Mouse (Mus musculus) bone marrow, adult 2 months (tissue): ENCODE measurements around the gene Agps. TPM values are rescaled to one million over a fixed set of nuclear protein-coding genes. Genes with fewer than 3 reads are reported as not detected.
"Not testable (repeated sequence)": the region's sequence is repeated elsewhere in the genome, so short reads cannot be mapped to it uniquely, and the experiment has no call there.

Experiments
- H3K27ac ChIP-seq: fragments of 200-500 bp; 2 replicates; pipeline ENCODE4 v1.5.1; 2012; ENCODE audit warnings: low read depth, mild to moderate bottlenecking, control low read depth, inconsistent platforms, low read length; ENCODE audit not compliant: control insufficient read depth, poor library complexity, insufficient read depth
- H3K4me1 ChIP-seq: fragments of 200-500 bp; 2 replicates; pipeline ENCODE4 v1.6.1; 2011; ENCODE audit warnings: low read length; ENCODE audit not compliant: control insufficient read depth, insufficient read depth
- H3K4me3 ChIP-seq: fragments of 200-500 bp; replicated peaks from 2 replicates; pipeline ENCODE3; 2011; ENCODE audit warnings: mild to moderate bottlenecking, low read depth, low read length, control low read depth; ENCODE audit not compliant: control insufficient read depth
- CTCF ChIP-seq: fragments of 200-500 bp; IDR thresholded peaks from 2 replicates; pipeline ENCODE4 v1.5.1; 2011; ENCODE audit warnings: low read length, control low read depth; ENCODE audit not compliant: control insufficient read depth, insufficient read depth
- POLR2A ChIP-seq: fragments of 200-500 bp; IDR thresholded peaks from 2 replicates; pipeline ENCODE4 v1.6.1; 2011; ENCODE audit warnings: low read depth, mild to moderate bottlenecking, control low read depth, low read length, borderline replicate concordance; ENCODE audit not compliant: control insufficient read depth
- WGBS: fragments of 180-500 bp; shearing (Covaris S2); methylation state at CpG from one replicate; pipeline ENCODE4 v1.1.7; 2018; 5-methylcytosine and 5-hydroxymethylcytosine counted together
- polyA plus RNA-seq: library from polyadenylated mRNA; stranded (reverse); fragments of >200 nt; gene quantifications from 2 replicates; pipeline ENCODE4 v1.2.4, GENCODE M21; 2011; ENCODE audit warnings: low replicate concordance; ENCODE audit not compliant: missing spikeins, insufficient read depth, insufficient read length

Gene Agps
- polyA plus RNA-seq, 1 experiment: 14.3 TPM

DNA sequence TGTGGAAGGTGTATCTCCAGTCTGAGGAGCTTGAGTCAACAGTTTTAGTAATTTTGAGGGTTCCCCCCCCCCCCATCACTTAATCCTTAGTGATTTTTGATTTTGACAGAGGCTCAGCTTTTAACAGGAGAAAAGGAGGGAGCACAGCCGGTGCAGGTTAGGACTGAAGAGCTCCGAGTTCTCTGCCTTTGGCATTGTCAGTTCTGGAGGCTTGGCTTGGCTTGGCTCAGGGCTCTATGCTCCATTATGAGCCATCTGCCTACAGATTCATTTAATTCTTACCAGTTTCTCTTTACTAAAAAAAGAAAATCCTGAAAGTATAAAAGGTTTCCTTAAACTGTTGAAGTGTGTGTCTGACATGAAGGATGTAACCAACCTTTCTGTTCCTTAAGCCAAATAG is 97.2 kb downstream of the Agps start:
- TF ChIP-seq CTCF (no peak), POLR2A (no peak)
- 90% methylated on average over 2 of the region's 2 CpGs for WGBS
- H3K4me1 ChIP-seq: no peaks in the 10 kb centered on the region
- no peak overlapping the region for H3K4me3 ChIP-seq
- H3K27ac ChIP-seq: no peak overlapping the region

DNA sequence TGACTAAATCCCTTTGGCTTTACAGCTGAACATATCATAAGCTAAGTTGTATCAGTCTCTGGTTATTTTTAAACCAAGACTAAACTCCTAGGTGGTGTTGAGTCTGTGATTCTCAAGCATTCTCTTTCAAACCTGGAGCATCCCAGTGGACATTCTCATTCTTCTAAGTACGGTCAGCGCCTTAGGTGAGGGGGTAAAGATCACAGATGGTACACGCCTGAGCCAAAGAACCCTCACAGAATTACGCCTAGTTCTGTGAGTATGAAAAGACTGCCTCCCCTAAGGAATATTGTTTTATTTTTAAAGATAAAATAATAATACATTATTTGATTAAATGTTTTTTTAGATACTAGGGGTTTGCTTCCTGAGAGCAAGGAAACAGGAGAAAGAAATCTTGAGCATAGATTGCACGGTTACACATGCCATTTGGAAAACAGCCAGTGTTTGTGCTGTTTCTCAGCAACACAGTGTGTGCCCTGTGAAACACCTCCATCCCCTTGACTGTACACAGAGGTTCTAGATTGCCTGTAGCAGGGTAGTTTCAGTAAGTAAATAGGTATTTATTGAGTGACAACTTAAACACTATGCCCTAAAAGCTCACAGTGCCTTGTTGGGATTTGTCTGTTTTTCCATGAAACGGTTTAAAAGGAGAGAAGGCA is 97.9 kb downstream of the Agps start:
- 93% methylated on average over 6 of the region's 6 CpGs for WGBS
- TF ChIP-seq CTCF (no peak), POLR2A (no peak)
- Histone ChIP-seq H3K4me3 (no peak overlapping the region), H3K4me1 (no peaks in the 10 kb centered on the region), H3K27ac (no peak overlapping the region)

DNA sequence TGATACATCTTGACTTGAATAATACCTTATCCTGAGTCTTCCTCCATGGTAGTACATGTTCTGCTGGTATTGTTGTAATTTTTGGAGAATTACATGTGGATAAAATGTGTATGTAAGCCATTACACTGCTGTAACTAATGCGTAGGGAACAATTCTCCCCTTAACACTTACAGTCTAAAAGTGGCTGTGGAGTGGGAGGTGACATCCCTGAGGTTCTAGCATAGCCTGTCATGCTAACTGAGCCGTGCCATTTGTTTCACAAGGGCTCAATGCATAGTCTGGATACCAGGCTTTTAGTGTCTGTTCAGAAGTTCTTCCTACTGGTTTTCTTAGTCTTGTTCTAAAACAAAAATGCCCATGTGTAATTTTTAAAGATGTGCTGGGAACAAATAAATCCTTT is 99.0 kb downstream of the Agps start:
- no peaks in the 10 kb centered on the region for H3K4me1 ChIP-seq
- no peak overlapping the region for H3K27ac ChIP-seq
- TF ChIP-seq POLR2A: no peak
- TF ChIP-seq CTCF: no peak
- H3K4me3 ChIP-seq: no peak overlapping the region
- 88% methylated on average over 2 of the region's 2 CpGs for WGBS

DNA sequence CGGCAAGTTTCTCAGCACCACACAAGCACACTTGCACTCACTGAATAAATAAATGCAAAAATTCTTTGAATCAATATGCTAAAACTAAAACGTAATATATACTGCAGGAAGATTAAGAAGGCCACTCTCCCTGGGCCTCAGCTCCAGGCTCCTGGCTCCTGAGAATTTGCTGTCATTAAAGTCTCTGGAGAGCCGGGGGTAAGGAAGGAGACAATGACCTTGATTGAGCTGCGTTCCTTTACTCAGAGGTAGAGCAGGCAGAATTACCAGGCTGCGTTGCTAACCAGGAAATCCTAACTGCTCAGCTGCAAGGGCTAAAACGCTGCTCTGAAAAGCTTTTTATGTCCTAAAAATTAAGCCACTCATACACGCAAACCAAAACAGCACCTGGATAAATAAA is 101.6 kb downstream of the Agps start:
- H3K27ac ChIP-seq: no peak overlapping the region
- no peaks in the 10 kb centered on the region; the same call in 1 of the 2 replicates for H3K4me1 ChIP-seq
- H3K4me3 ChIP-seq: no peak overlapping the region
- no peak for TF ChIP-seq POLR2A
- TF ChIP-seq CTCF: no peak
- 69% methylated on average over 7 of the region's 7 CpGs for WGBS

DNA sequence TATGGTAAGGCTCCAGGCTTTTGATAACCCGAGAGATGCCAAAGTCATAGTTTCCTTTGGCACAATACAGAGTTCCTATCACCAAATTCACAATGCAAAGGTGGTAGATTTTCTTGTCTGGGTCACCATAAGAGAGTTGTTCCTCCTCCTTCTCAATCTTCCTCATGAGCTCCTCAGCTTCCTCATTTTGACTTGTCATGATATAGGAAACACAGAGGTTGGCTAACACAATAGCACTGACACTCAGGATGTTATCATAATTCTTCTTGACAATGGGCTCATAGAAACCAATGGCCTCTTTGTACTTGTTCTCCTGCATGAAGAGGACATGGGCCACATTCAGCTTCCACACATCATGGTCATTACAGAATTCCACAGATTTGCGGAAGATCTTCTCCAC is 104.7 kb downstream of the Agps start:
- H3K4me1 ChIP-seq, H3K4me3 ChIP-seq, H3K27ac ChIP-seq: not testable (repeated sequence)
- 74% methylated on average over 2 of the region's 2 CpGs for WGBS

DNA sequence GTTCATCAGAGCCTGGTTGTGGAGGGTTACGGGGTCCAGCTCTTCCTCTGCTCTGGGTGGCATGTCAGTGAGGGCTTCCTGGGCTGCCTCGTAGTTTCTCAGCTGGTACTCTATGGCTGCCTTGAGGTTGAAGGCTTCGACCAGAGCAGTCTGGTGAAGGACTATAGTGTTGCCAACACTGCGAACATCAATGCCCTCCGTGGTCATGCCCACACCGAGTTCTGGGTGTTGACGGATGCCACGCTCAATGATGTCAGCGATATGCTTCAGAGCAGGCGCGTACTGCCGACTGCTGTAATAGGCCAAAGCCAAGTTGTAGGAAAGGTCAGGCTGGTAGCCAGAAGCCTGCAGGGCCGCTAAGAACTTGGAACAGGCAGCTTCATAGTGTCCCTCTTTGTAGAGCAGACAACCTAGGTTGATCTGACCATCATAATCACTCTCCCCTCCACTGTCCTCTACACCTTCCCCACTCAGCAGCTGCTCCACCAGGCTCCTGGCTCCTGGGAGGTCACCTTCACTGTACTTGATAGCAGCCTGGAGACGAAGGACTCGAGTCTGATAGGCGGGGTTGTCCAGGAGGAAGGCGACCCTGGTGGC is 105.6 kb downstream of the Agps start:
- WGBS: 78% methylated on average over 15 of the region's 17 CpGs
- H3K4me3 ChIP-seq, H3K27ac ChIP-seq, H3K4me1 ChIP-seq: not testable (repeated sequence)

DNA sequence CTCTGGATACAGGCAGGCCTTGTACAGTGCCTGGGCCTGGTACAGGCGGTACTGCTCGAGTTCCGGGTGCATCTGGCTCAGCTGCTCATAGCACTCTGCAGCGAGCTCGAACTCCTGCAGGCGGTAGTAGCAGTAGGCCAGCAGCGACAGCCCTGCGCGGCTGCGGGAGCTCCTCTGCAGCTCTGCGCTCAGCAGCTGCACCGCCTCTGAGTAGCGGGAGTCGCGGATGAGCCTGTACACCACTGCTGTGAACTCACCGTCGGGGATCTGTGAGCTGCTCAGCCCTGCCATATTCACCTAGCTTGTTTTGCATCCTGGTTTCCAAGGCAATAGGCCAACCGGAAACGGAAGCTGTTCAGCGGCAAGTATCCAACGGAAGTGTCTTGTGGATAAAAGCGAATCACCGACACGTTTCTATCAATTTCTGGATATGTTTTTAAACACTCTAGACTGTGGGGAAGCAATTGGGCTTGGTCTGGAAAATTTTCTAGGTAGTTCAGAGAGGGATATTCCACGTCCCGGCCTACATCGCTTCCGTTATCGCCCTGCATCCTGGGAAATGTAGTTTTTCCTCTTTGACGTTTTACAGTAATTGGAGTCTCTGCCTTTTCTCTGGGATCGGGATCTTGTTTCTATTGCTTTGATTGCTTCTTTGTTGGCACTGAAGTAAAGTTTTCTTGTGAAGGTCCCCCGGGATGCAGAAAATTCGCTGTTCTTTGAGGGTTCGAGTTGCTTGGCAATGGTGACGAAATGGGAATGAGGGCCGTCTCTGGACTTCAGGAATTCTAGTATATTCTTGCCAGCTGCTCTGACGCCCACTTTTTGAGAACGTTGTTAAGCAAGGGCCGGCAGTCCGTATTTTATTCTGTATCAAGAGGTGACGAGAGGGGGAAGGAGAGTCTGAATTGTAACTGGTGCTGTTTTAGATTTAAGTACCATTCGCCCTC is 106.4 kb downstream of the Agps start, which contains the start of gene Ttc30b:
TSS of gene Ttc30b (minus strand) at position 469 of the 947 bp plus-strand sequence.
- Histone ChIP-seq H3K4me3 (peak within 1 kb of the TSS; percentile 72), H3K4me1 (no peaks in the 10 kb centered on the region; the same call in 1 of the 2 replicates), H3K27ac (no peak within 1 kb of the TSS)
- TF ChIP-seq POLR2A: no peak
- TF ChIP-seq CTCF: no peak
- WGBS: 5% methylated on average over 42 of the region's 42 CpGs

DNA sequence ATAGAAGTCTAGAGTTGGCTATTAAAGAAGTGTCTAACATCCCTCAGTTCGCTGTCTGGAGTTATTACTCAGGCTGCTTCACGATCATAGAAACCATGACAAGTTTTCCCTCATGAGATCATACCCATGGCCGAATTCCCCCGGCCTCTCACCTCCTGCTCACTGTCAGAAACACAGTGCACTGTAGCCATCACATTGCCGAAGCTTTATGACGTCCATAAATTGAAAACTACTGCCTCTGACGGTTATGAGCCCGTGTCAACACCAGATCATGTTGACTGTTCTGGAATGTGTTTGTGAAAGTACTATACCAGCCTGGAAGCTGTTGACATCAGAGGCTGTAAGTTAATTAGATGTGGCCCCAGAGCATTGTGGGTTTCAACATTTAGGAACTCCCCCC is 118.7 kb downstream of the Agps start:
- H3K4me3 ChIP-seq: no peak overlapping the region
- 79% methylated on average over 8 of the region's 8 CpGs for WGBS
- no peak overlapping the region for H3K27ac ChIP-seq
- H3K4me1 ChIP-seq: no peaks in the 10 kb centered on the region
- TF ChIP-seq CTCF (no peak), POLR2A (no peak)
